Mouse (Mus musculus): ENCODE measurements around the gene Ap1s1.

Ap1s1 gene

GRCm38 (mm10) chr5:137015913-137016312, 30.0 kb downstream of the Ap1s1 start:
- DNase-seq, result no peak

DNA sequence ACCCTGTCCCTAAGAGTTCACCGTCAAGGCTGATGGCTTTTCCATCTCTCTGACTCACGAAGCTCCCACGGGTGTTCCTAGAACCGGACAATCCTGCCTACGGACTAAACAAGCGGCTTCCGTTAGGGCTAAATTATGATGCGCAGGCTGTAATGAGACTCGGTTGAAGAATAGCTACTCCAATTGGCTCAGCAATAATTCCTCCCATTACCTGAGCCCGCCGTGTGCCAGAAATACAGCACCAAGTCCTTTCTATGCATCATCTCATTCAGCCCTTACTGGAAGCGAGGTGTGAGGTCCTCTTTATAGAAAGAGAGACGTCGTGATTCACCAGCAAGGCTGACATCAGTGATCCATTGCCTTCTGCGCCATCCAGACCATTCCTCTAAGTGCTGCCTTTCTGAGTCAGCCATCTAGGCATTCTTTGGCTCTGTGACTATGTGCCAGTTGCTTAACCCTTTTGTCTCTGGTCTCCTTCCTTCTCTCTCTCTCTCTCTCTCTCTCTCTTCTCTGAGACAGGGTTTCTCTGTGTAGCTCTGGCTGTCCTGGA, 33.5 kb downstream of the Ap1s1 start:
- DNase-seq, result no peak

- peak; percentile 55 for DNase-seq
Observed at GRCm38 (mm10) chr5:137009988-137010387, 35.9 kb downstream of the Ap1s1 start.

GRCm38 (mm10) chr5:137007276-137007675, 38.7 kb downstream of the Ap1s1 start:
- no peak for DNase-seq

DNA sequence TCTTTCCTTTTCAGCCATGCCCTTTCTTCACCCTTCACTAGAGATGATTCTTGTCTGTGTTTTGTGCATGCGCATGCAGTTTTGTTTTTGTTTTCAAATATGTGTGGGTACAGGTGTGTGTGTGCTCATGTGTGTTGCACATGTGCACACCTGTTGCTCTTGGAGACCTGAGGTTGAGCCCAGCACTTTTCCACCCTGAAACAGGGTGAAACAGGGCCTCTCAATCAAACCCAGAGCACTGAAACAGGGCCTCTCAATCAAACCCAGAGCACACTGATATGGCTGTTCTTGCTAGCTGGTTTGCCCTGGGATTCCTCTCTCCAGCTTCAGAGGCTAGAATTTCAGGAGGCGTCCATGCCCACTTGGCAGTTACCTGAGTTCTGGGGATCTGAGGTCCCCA, 45.3 kb downstream of the Ap1s1 start:
- DNase-seq, result no peak

DNA sequence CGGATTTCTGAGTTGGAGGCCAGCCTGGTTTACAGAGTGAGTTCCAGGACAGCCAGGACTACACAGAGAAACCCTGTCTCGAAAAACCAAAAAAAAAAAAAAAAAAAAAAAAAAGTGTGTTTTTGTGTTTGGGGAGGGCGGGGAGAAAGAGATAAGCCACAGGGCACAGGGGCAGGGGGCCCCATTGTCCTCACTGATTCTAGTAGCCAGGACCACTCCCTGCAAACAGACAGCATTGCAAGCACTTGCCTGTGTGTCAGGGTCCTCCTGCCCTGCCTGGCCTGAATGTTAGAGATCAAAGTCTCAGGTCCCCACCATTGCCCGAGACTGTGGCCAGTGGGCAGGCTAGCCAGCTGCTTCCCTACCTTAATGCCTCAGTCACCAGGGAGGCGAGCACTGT, 46.5 kb downstream of the Ap1s1 start:
- no peak for DNase-seq

- no peak for DNase-seq
Observed at GRCm38 (mm10) chr5:136989801-136990200, 56.1 kb downstream of the Ap1s1 start.

DNA sequence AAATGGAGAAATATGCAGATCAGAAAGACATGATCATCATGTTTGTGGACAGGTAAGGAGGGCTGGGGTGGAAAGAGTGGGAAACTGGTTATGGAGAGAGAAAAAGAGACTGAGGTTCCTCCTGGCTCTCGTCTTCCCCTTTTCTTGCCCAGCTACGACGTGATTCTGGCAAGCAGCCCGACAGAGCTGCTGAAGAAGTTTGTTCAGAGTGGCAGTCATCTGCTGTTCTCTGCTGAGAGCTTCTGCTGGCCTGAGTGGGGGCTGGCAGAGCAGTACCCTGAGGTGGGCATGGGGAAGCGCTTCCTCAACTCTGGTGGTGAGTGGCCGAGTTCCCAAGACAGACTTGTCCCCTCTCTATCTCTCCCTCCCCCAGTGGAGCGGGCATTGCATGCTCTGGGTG, 57.5 kb downstream of the Ap1s1 start:
- peak; percentile 61 for DNase-seq

- DNase-seq, result no peak
Observed at GRCm38 (mm10) chr5:136987934-136988271, 58.0 kb downstream of the Ap1s1 start, which contains the start of gene Znhit1. Gene Znhit1 (minus strand): TSS chr5:136988021.

GRCm38 (mm10) chr5:136987138-136987933, 58.6 kb downstream of the Ap1s1 start:
- DNase-seq, result peak; percentile 67

DNA sequence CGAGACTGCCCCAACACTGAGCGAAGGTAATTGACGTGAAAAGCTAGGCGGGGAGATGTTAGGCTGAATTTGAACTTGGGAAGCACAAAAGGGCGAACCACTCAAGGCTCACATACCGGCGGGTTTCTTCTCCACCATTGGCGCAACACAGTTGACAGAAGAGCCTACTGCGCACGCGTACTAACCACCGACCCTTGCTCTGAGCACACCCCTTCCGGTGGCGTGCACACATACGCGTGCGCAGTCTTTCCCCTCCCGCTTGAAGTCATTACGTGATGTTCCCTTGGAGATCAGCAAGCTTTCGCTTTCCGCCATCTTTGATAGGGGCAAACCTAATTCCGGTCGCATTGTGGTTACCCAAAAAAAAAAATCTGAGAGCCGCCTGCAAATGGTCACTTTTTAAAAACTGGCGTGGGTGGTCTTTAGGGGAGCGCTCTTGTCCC, 59.2 kb downstream of the Ap1s1 start, which contains the start of gene Plod3:
Gene Plod3 (plus strand): TSS at position 325 of the 443 bp plus-strand sequence.
- DNase-seq, result peak; percentile 96
